Mouse (Mus musculus): ENCODE measurements around the gene Esyt3. TPM values are rescaled to one million over a fixed set of nuclear protein-coding genes. Genes with fewer than 3 reads are reported as not detected.

The Esyt3 gene
- polyA plus RNA-seq, 1 experiment from 2014 or later: 0.21 TPM

GRCm38 (mm10) chr9:99345351-99345792 lies 13.0 kb downstream of the Esyt3 start:
- no peaks in the 10 kb centered on the region for H3K4me1 ChIP-seq
- WGBS: 63% methylated on average over 4 of the region's 4 CpGs
- no peaks in the 10 kb centered on the region for H3K36me3 ChIP-seq (replicated peaks)
- no peaks in the 10 kb centered on the region for H3K9me3 ChIP-seq
- H3K27ac ChIP-seq (replicated peaks): no peak overlapping the region
- no peak for DNase-seq (ENCODE audit: low spot score)
- H3K27me3 ChIP-seq (replicated peaks; ENCODE audit: low read depth, poor library complexity, severe bottlenecking): no peaks in the 10 kb centered on the region
- no peak overlapping the region for H3K4me3 ChIP-seq

- H3K4me3 ChIP-seq: no peak overlapping the region
- 79% methylated on average over 3 of the region's 3 CpGs for WGBS
- no peaks in the 10 kb centered on the region for H3K9me3 ChIP-seq
- no peaks in the 10 kb centered on the region for H3K36me3 ChIP-seq (replicated peaks)
- no peak for DNase-seq (ENCODE audit: low spot score)
- no peaks in the 10 kb centered on the region; the same call in 1 of the 2 replicates for H3K4me1 ChIP-seq
- H3K27me3 ChIP-seq (replicated peaks; ENCODE audit: low read depth, poor library complexity, severe bottlenecking): no peaks in the 10 kb centered on the region
- H3K27ac ChIP-seq (replicated peaks): no peak overlapping the region
These were observed 16.8 kb downstream of the Esyt3 start for GRCm38 (mm10) chr9:99341600-99341999.

- H3K9me3 ChIP-seq: no peaks in the 10 kb centered on the region
- H3K4me1 ChIP-seq: no peaks in the 10 kb centered on the region; the same call in 1 of the 2 replicates
- no peak overlapping the region for H3K4me3 ChIP-seq
- H3K36me3 ChIP-seq (replicated peaks): no peaks in the 10 kb centered on the region
- no peak overlapping the region for H3K27ac ChIP-seq (replicated peaks)
- H3K27me3 ChIP-seq (replicated peaks; ENCODE audit: low read depth, poor library complexity, severe bottlenecking): no peaks in the 10 kb centered on the region
- 87% methylated on average over 12 of the region's 12 CpGs for WGBS
- DNase-seq (ENCODE audit: low spot score): no peak
These were observed 18.2 kb downstream of the Esyt3 start for GRCm38 (mm10) chr9:99340126-99340525.

GRCm38 (mm10) chr9:99339182-99339581 lies 19.2 kb downstream of the Esyt3 start:
- WGBS: 84% methylated on average over 1 of the region's 1 CpGs
- Histone ChIP-seq H3K4me1 (no peaks in the 10 kb centered on the region; the same call in 1 of the 2 replicates), H3K4me3 (no peak overlapping the region), H3K27ac (replicated peaks) (no peak overlapping the region), H3K9me3 (no peaks in the 10 kb centered on the region), H3K36me3 (replicated peaks) (no peaks in the 10 kb centered on the region), H3K27me3 (replicated peaks; ENCODE audit: low read depth, poor library complexity, severe bottlenecking) (no peaks in the 10 kb centered on the region)
- DNase-seq (ENCODE audit: low spot score): no peak

GRCm38 (mm10) chr9:99338293-99338692 lies 20.1 kb downstream of the Esyt3 start:
- Histone ChIP-seq H3K27me3 (replicated peaks; ENCODE audit: low read depth, poor library complexity, severe bottlenecking) (no peaks in the 10 kb centered on the region), H3K27ac (replicated peaks) (no peak overlapping the region), H3K36me3 (replicated peaks) (no peaks in the 10 kb centered on the region), H3K9me3 (no peaks in the 10 kb centered on the region), H3K4me1 (no peaks in the 10 kb centered on the region; the same call in 1 of the 2 replicates), H3K4me3 (no peak overlapping the region)
- DNase-seq (ENCODE audit: low spot score): no peak
- WGBS: 94% methylated on average over 1 of the region's 1 CpGs

GRCm38 (mm10) chr9:99336538-99336937 lies 21.8 kb downstream of the Esyt3 start:
- H3K36me3 ChIP-seq (replicated peaks): no peaks in the 10 kb centered on the region
- DNase-seq (ENCODE audit: low spot score): no peak
- WGBS: 87% methylated on average over 4 of the region's 4 CpGs

GRCm38 (mm10) chr9:99326881-99327280 lies 31.5 kb downstream of the Esyt3 start:
- no peak overlapping the region for H3K27ac ChIP-seq (replicated peaks)
- 90% methylated on average over 4 of the region's 4 CpGs for WGBS
- H3K9me3 ChIP-seq: no peaks in the 10 kb centered on the region
- no peaks in the 10 kb centered on the region; the same call in 1 of the 2 replicates for H3K4me1 ChIP-seq
- H3K36me3 ChIP-seq (replicated peaks): no peaks in the 10 kb centered on the region
- H3K27me3 ChIP-seq (replicated peaks; ENCODE audit: low read depth, poor library complexity, severe bottlenecking): no peaks in the 10 kb centered on the region
- no peak overlapping the region for H3K4me3 ChIP-seq
- DNase-seq (ENCODE audit: low spot score): no peak

More at GRCm38 (mm10) chr9:99336538-99336937, 21.8 kb downstream of the Esyt3 start:
- no peaks in the 10 kb centered on the region for H3K9me3 ChIP-seq
- no peak overlapping the region for H3K27ac ChIP-seq (replicated peaks)
- no peaks in the 10 kb centered on the region for H3K27me3 ChIP-seq (replicated peaks; ENCODE audit: low read depth, poor library complexity, severe bottlenecking)
- H3K4me1 ChIP-seq: no peaks in the 10 kb centered on the region; the same call in 1 of the 2 replicates
- no peak overlapping the region for H3K4me3 ChIP-seq

- Histone ChIP-seq H3K36me3 (replicated peaks) (no peaks in the 10 kb centered on the region), H3K27ac (replicated peaks) (no peak overlapping the region), H3K9me3 (no peaks in the 10 kb centered on the region), H3K4me3 (no peak overlapping the region), H3K27me3 (replicated peaks; ENCODE audit: low read depth, poor library complexity, severe bottlenecking) (no peaks in the 10 kb centered on the region), H3K4me1 (no peaks in the 10 kb centered on the region; the same call in 1 of the 2 replicates)
- DNase-seq (ENCODE audit: low spot score): no peak
- 87% methylated on average over 4 of the region's 4 CpGs for WGBS
These were observed 32.4 kb downstream of the Esyt3 start for GRCm38 (mm10) chr9:99325961-99326360.

GRCm38 (mm10) chr9:99325208-99325929 lies 33.0 kb downstream of the Esyt3 start:
- Histone ChIP-seq H3K9me3 (no peaks in the 10 kb centered on the region), H3K27ac (replicated peaks) (no peak overlapping the region), H3K36me3 (replicated peaks) (no peaks in the 10 kb centered on the region), H3K27me3 (replicated peaks; ENCODE audit: low read depth, poor library complexity, severe bottlenecking) (no peaks in the 10 kb centered on the region), H3K4me3 (no peak overlapping the region), H3K4me1 (no peaks in the 10 kb centered on the region; the same call in 1 of the 2 replicates)
- 93% methylated on average over 7 of the region's 7 CpGs for WGBS
- no peak for DNase-seq (ENCODE audit: low spot score)

GRCm38 (mm10) chr9:99320006-99320405 lies 38.4 kb downstream of the Esyt3 start:
- 83% methylated on average over 8 of the region's 8 CpGs for WGBS
- no peaks in the 10 kb centered on the region; the same call in 1 of the 2 replicates for H3K4me1 ChIP-seq

GRCm38 (mm10) chr9:99319343-99319951 lies 38.9 kb downstream of the Esyt3 start:
- no peak for DNase-seq (ENCODE audit: low spot score)
- no peak overlapping the region for H3K27ac ChIP-seq (replicated peaks)
- H3K9me3 ChIP-seq: no peaks in the 10 kb centered on the region
- WGBS: 66% methylated on average over 8 of the region's 8 CpGs
- no peaks in the 10 kb centered on the region for H3K27me3 ChIP-seq (replicated peaks; ENCODE audit: low read depth, poor library complexity, severe bottlenecking)
- no peaks in the 10 kb centered on the region; the same call in 1 of the 2 replicates for H3K4me1 ChIP-seq
- H3K36me3 ChIP-seq (replicated peaks): no peaks in the 10 kb centered on the region
- no peak overlapping the region for H3K4me3 ChIP-seq

More at GRCm38 (mm10) chr9:99320006-99320405, 38.4 kb downstream of the Esyt3 start:
- H3K27me3 ChIP-seq (replicated peaks; ENCODE audit: low read depth, poor library complexity, severe bottlenecking): no peaks in the 10 kb centered on the region
- H3K36me3 ChIP-seq (replicated peaks): no peaks in the 10 kb centered on the region
- no peak overlapping the region for H3K4me3 ChIP-seq
- no peaks in the 10 kb centered on the region for H3K9me3 ChIP-seq
- H3K27ac ChIP-seq (replicated peaks): 0 out of 2 replicates have a peak overlapping the region, but pooled peaks have one; percentile 10
- no peak for DNase-seq (ENCODE audit: low spot score)

GRCm38 (mm10) chr9:99306226-99306625 lies 52.1 kb downstream of the Esyt3 start:
- peaks cover 55% of the 10 kb centered on the region for H3K36me3 ChIP-seq (replicated peaks)
- H3K27me3 ChIP-seq (replicated peaks; ENCODE audit: low read depth, poor library complexity, severe bottlenecking): no peaks in the 10 kb centered on the region
- no peaks in the 10 kb centered on the region for H3K4me1 ChIP-seq
- H3K9me3 ChIP-seq: no peaks in the 10 kb centered on the region
- no peak for DNase-seq (ENCODE audit: low spot score)
- H3K4me3 ChIP-seq: no peak overlapping the region
- 84% methylated on average over 6 of the region's 6 CpGs for WGBS
- H3K27ac ChIP-seq (replicated peaks): no peak overlapping the region

GRCm38 (mm10) chr9:99304296-99304695 lies 54.1 kb downstream of the Esyt3 start:
- Histone ChIP-seq H3K27ac (replicated peaks) (no peak overlapping the region), H3K4me1 (no peaks in the 10 kb centered on the region), H3K36me3 (replicated peaks) (peaks cover 51% of the 10 kb centered on the region), H3K27me3 (replicated peaks; ENCODE audit: low read depth, poor library complexity, severe bottlenecking) (no peaks in the 10 kb centered on the region), H3K9me3 (no peaks in the 10 kb centered on the region), H3K4me3 (no peak overlapping the region)
- 90% methylated on average over 5 of the region's 5 CpGs for WGBS
- DNase-seq (ENCODE audit: low spot score): no peak
